Mouse (Mus musculus) small intestine, adult 2 months (tissue): ENCODE results near the gene Kcnk3.

Experiments used
- CTCF ChIP-seq: fragments of 200-500 bp; IDR thresholded peaks from 2 replicates; pipeline ENCODE4 v1.5.1; 2012; ENCODE audit warnings: low read depth, mild to moderate bottlenecking, control low read depth, inconsistent platforms, low read length, moderate library complexity, mixed read lengths; ENCODE audit not compliant: insufficient replicate concordance, insufficient read length; ENCODE audit errors: extremely low read depth
- POLR2A ChIP-seq: fragments of 200-500 bp; IDR thresholded peaks from 2 replicates; pipeline ENCODE4 v1.6.1; 2012; ENCODE audit warnings: low read depth, mild to moderate bottlenecking, control low read depth, inconsistent platforms, low read length, moderate library complexity

- TF ChIP-seq POLR2A = no peak
- TF ChIP-seq CTCF = no peak
Observed at GRCm38 (mm10) chr5:30609918-30610645, 22.1 kb downstream of the Kcnk3 start.
